ENCODE assay signal across 22 mouse cellular contexts in the genomic region with DNA sequence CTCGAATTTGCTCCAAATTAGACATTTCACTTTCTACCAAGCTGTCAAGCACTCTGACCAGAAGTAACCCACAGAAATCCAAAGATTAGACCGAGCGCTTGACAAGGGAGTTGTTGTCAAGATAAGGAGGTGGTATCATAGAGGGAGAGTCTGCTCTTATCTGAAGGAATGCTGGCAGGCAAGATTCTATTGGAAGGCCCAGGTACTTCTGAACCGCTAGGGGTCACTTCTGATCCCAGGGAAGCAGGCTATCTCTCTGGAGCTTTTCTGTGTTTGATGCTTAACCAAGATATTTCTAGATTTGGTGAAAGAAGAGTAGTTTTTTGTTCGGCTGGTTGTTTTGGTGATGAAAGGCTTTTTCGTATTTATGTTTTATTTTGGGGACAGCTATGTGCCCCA. TPM values are rescaled to one million over a fixed set of nuclear protein-coding genes. Genes with fewer than 3 reads are reported as not detected.
DNase-seq lines count a peak whose midpoint lies in the region; ATAC-seq and TF ChIP-seq lines count a peak whose summit lies in the region.
"Had no signal": no experiment of that assay in that cellular context is flagged by ENCODE, and none has a peak within 500 bp of the region (broad histone marks: within the 10 kb centered on the region; RNA-seq: fewer than 3 reads in every experiment).

No protein-coding gene starts in this region.

- 0 out of 2 replicates have a peak, but pooled peaks have one; percentile 7 for TF ChIP-seq CTCF in heart, postnatal 0 days (IDR thresholded peaks at IDR 0.05; ENCODE audit: low read depth)
- peak; percentile 35; the same call in 1 of the 2 replicates for TF ChIP-seq CTCF in liver, postnatal 0 days (IDR thresholded peaks at IDR 0.05; ENCODE audit: low read depth)

- H3K4me2 ChIP-seq in heart, postnatal 0 days (ENCODE audit: low read depth, low read length), result no peak overlapping the region
- no peak overlapping the region for H3K4me2 ChIP-seq in lung, embryonic 16.5 days (ENCODE audit: low read depth, low read length)
- 0 out of 2 replicates have a peak overlapping the region, but pooled peaks have one; percentile 18 for H3K4me2 ChIP-seq in liver, postnatal 0 days (ENCODE audit: low read depth, low read length)
- H3K4me2 ChIP-seq: limb, embryonic 15.5 days had no signal

- DNase-seq in heart, postnatal 0 days (ENCODE audit: low spot score), result no peak
- no peak for DNase-seq in heart, postnatal 10 days
- DNase-seq in lung, postnatal 14 days, result no peak
- DNase-seq in liver, postnatal 0 days, result no peak
- DNase-seq in thymus, postnatal 36 days, result no peak
- DNase-seq in frontal cortex, postnatal 10 days (ENCODE audit: low spot score in 2 of 2), result no peak
- DNase-seq: cerebellum, adult 11 months; cerebellum, postnatal 25 days; gastrocnemius, postnatal 10 days; kidney, postnatal 10 days; thymus, postnatal 4 days had no signal

- intact Hi-C loops in heart, postnatal 10 days (cut with DNase I), result loop anchor here (10.0 kb wide), 1 partner anchor 399 kb away; no protein-coding TSS in a partner anchor

- no peak for ATAC-seq in heart, postnatal 0 days (ENCODE audit: insufficient read depth, low read depth)
- peak; percentile 37; the same call in 1 of the 2 replicates for ATAC-seq in lung, embryonic 16.5 days (ENCODE audit: low read depth)
- no peak for ATAC-seq in liver, postnatal 0 days
- ATAC-seq: forebrain, embryonic 16.5 days; inflammation-experienced regulatory T-cells, adult 6 months; midbrain, embryonic 16.5 days had no signal

- H3K9me3 ChIP-seq in heart, postnatal 0 days (replicated peaks; ENCODE audit: control insufficient read depth, low read length), result no peaks in the 10 kb centered on the region
- H3K9me3 ChIP-seq in lung, embryonic 16.5 days (ENCODE audit: control insufficient read depth, low read length), result no peaks in the 10 kb centered on the region
- no peaks in the 10 kb centered on the region for H3K9me3 ChIP-seq in liver, postnatal 0 days (ENCODE audit: low read length)
- H3K9me3 ChIP-seq: limb, embryonic 15.5 days had no signal

- H3K27ac ChIP-seq in heart, postnatal 0 days (ENCODE audit: low read depth), result no peak overlapping the region
- H3K27ac ChIP-seq in lung, embryonic 16.5 days (ENCODE audit: low read length), result no peak overlapping the region
- H3K27ac ChIP-seq in liver, postnatal 0 days (ENCODE audit: low read depth), result no peak overlapping the region

- H3K9ac ChIP-seq in heart, postnatal 0 days (replicated peaks; ENCODE audit: low read depth, low read length), result no peak overlapping the region
- no peak overlapping the region for H3K9ac ChIP-seq in lung, embryonic 16.5 days (ENCODE audit: low read length)
- no peak overlapping the region for H3K9ac ChIP-seq in liver, postnatal 0 days (replicated peaks)
- H3K9ac ChIP-seq: limb, embryonic 15.5 days had no signal

- H3K4me1 ChIP-seq in heart, postnatal 0 days (ENCODE audit: control insufficient read depth, insufficient read depth), result peaks cover 10% of the 10 kb centered on the region; the same call in 1 of the 2 replicates
- peaks cover 20% of the 10 kb centered on the region for H3K4me1 ChIP-seq in lung, embryonic 16.5 days (replicated peaks; ENCODE audit: control insufficient read depth, insufficient read depth, low read length)
- H3K4me1 ChIP-seq in liver, postnatal 0 days (ENCODE audit: insufficient read depth), result no peaks in the 10 kb centered on the region

- no peak overlapping the region for H3K4me3 ChIP-seq in heart, postnatal 0 days (ENCODE audit: low read depth, low read length)
- H3K4me3 ChIP-seq in lung, embryonic 16.5 days (ENCODE audit: low read length), result no peak overlapping the region
- no peak overlapping the region for H3K4me3 ChIP-seq in liver, postnatal 0 days (ENCODE audit: low read depth, low read length)
- H3K4me3 ChIP-seq: erythroblast, embryonic 14.5 days; limb, embryonic 15.5 days had no signal

- no peaks in the 10 kb centered on the region for H3K27me3 ChIP-seq in heart, postnatal 0 days (ENCODE audit: control insufficient read depth, insufficient read depth, low read length)
- no peaks in the 10 kb centered on the region for H3K27me3 ChIP-seq in lung, embryonic 16.5 days (ENCODE audit: control insufficient read depth, insufficient read depth, low read depth, low read length)
- H3K27me3 ChIP-seq in liver, postnatal 0 days (ENCODE audit: insufficient read depth, low read length), result no peaks in the 10 kb centered on the region
- H3K27me3 ChIP-seq: limb, embryonic 15.5 days had no signal

- TF ChIP-seq EP300 in heart, postnatal 0 days (IDR thresholded peaks at IDR 0.05; ENCODE audit: low read depth), result no peak
- TF ChIP-seq EP300 in liver, postnatal 0 days (IDR thresholded peaks at IDR 0.05; ENCODE audit: low read depth), result no peak

- WGBS in heart, postnatal 0 days, result 43% methylated on average over 6 of the region's 6 CpGs
- 42% methylated on average over 6 of the region's 6 CpGs for WGBS in lung, embryonic 16.5 days
- 56% methylated on average over 6 of the region's 6 CpGs for WGBS in liver, postnatal 0 days (ENCODE audit: insufficient replicate concordance)

- no peaks in the 10 kb centered on the region for H3K36me3 ChIP-seq in heart, postnatal 0 days (replicated peaks; ENCODE audit: control insufficient read depth, insufficient read depth, low read length)
- no peaks in the 10 kb centered on the region for H3K36me3 ChIP-seq in lung, embryonic 16.5 days (ENCODE audit: control insufficient read depth, insufficient read depth, low read length)
- H3K36me3 ChIP-seq in liver, postnatal 0 days (replicated peaks; ENCODE audit: insufficient read depth, low read length), result no peaks in the 10 kb centered on the region
- H3K36me3 ChIP-seq: limb, embryonic 15.5 days had no signal

RNA-seq across cellular contexts. Expression of gene Akr1b8, which starts 1.4 kb away (rescaled TPM):
- 1.3 and 15.4 TPM in 2 replicates for total RNA-seq in heart, postnatal 0 days (2014; rRNA removed; ENCODE audit: low replicate concordance)
- polyA plus RNA-seq in heart, postnatal 0 days (2015; fragmentation: Nextera tagmentation; extraction: Ambion mirVana), result 8.5 and 9.7 TPM in 2 replicates
- total RNA-seq in heart, postnatal 10 days (2021), result 1 to 10 TPM; 7.3 to 7.6 TPM
- 7.5 and 8.2 TPM in 2 replicates for polyA plus RNA-seq in lung, embryonic 16.5 days (2015; fragmentation: Nextera tagmentation; extraction: Ambion mirVana)
- polyA plus RNA-seq in liver, postnatal 0 days (2015; fragmentation: Nextera tagmentation; extraction: Ambion mirVana), result 7.2 and 8.1 TPM in 2 replicates
- total RNA-seq: megakaryocyte, adult 5-6 weeks had no signal
- polyA plus RNA-seq: erythroblast, embryonic 14.5 days had no signal

RNA-seq across cellular contexts. Expression of gene Akr1b10, which starts 28.7 kb away (rescaled TPM):
- total RNA-seq in heart, postnatal 0 days (2014; rRNA removed; ENCODE audit: low replicate concordance), result 58.1 and 67.8 TPM in 2 replicates
- polyA plus RNA-seq in heart, postnatal 0 days (2015; fragmentation: Nextera tagmentation; extraction: Ambion mirVana), result 69.7 and 75.3 TPM in 2 replicates
- total RNA-seq in heart, postnatal 10 days (2021), result 10 to 100 TPM; 61.2 to 68.5 TPM
- polyA plus RNA-seq in lung, embryonic 16.5 days (2015; fragmentation: Nextera tagmentation; extraction: Ambion mirVana), result 25.3 and 28.2 TPM in 2 replicates
- 7.0 and 7.3 TPM in 2 replicates for polyA plus RNA-seq in liver, postnatal 0 days (2015; fragmentation: Nextera tagmentation; extraction: Ambion mirVana)
- polyA plus RNA-seq: erythroblast, embryonic 14.5 days had no signal

RNA-seq across cellular contexts. Expression of gene Akr1b3, which starts 38.1 kb away (rescaled TPM):
- 142 and 175 TPM in 2 replicates for total RNA-seq in heart, postnatal 0 days (2014; rRNA removed; ENCODE audit: low replicate concordance)
- polyA plus RNA-seq in heart, postnatal 0 days (2015; fragmentation: Nextera tagmentation; extraction: Ambion mirVana), result 163 and 165 TPM in 2 replicates
- total RNA-seq in heart, postnatal 10 days (2021), result 100 to 1,000 TPM; 196 to 211 TPM
- polyA plus RNA-seq in lung, embryonic 16.5 days (2015; fragmentation: Nextera tagmentation; extraction: Ambion mirVana), result 120 and 122 TPM in 2 replicates
- 31.6 and 32.8 TPM in 2 replicates for polyA plus RNA-seq in liver, postnatal 0 days (2015; fragmentation: Nextera tagmentation; extraction: Ambion mirVana)

RNA-seq across cellular contexts. Expression of gene Akr1b7, which starts 56.8 kb away (rescaled TPM):
- 0.27 TPM in 1 of 2 replicates, not detected in the other for total RNA-seq in heart, postnatal 0 days (2014; rRNA removed; ENCODE audit: low replicate concordance)
- polyA plus RNA-seq in heart, postnatal 0 days (2015; fragmentation: Nextera tagmentation; extraction: Ambion mirVana), result 0.08 and 0.31 TPM in 2 replicates
- not detected for total RNA-seq in heart, postnatal 10 days (2021)
- 0.38 TPM in 1 of 2 replicates, not detected in the other for polyA plus RNA-seq in lung, embryonic 16.5 days (2015; fragmentation: Nextera tagmentation; extraction: Ambion mirVana)
- polyA plus RNA-seq in liver, postnatal 0 days (2015; fragmentation: Nextera tagmentation; extraction: Ambion mirVana), result 258 and 381 TPM in 2 replicates
- total RNA-seq: gastrocnemius, postnatal 10 days; heart, postnatal 25 days; layer of hippocampus, postnatal 10 days; left cerebral cortex, postnatal 14 days; megakaryocyte, adult 5-6 weeks had no signal
- polyA plus RNA-seq: erythroblast, embryonic 14.5 days; forebrain, embryonic 16.5 days; inflammation-experienced regulatory T-cells, adult 6 months; midbrain, embryonic 16.5 days; neural tube, embryonic 11.5 days had no signal
